Mouse (Mus musculus) liver, postnatal 0 days (tissue): Measurements from ENCODE around the gene Cntn2. TPM values are rescaled to one million over a fixed set of nuclear protein-coding genes. Genes with fewer than 3 reads are reported as not detected.

ENCODE experiments used
- ATAC-seq: fragments of 200-750 bp; cut with Nextera tagmentation; 2 replicates; pipeline ENCODE4 v1.8.0; 2017; ENCODE audit warnings: mild to moderate bottlenecking, moderate library complexity
- DNase-seq: peaks from one replicate; pipeline ENCODE4 v3.0.0-alpha.2; 2016
- H3K27ac ChIP-seq: fragments of 300-500 bp; sonication (generic); 2 replicates; pipeline ENCODE4 v1.5.1; 2014; ENCODE audit warnings: antibody characterized with exemption, moderate library complexity, mild to moderate bottlenecking, low read depth
- H3K27me3 ChIP-seq: fragments of 300-500 bp; sonication (generic); 2 replicates; pipeline ENCODE4 v1.6.1; 2014; ENCODE audit warnings: low read length, control low read depth, mixed read lengths; ENCODE audit not compliant: insufficient read depth
- H3K36me3 ChIP-seq: fragments of 300-500 bp; sonication (generic); replicated peaks from 2 replicates; pipeline ENCODE4 v1.6.1; 2014; ENCODE audit warnings: mild to moderate bottlenecking, control low read depth, low read length, moderate library complexity, mixed read lengths; ENCODE audit not compliant: insufficient read depth
- H3K4me1 ChIP-seq: fragments of 300-500 bp; sonication (generic); 2 replicates; pipeline ENCODE4 v1.6.1; 2014; ENCODE audit warnings: antibody characterized with exemption, mild to moderate bottlenecking, control low read depth; ENCODE audit not compliant: insufficient read depth
- H3K4me2 ChIP-seq: fragments of 300-500 bp; sonication (generic); 2 replicates; pipeline ENCODE4 v1.6.1; 2014; ENCODE audit warnings: low read depth, mild to moderate bottlenecking, low read length, moderate library complexity, mixed read lengths
- H3K4me3 ChIP-seq: fragments of 300-500 bp; sonication (generic); 2 replicates; pipeline ENCODE4 v1.5.1; 2014; ENCODE audit warnings: low read depth, low read length
- H3K9ac ChIP-seq: fragments of 300-500 bp; sonication (generic); replicated peaks from 2 replicates; pipeline ENCODE4 v1.6.1; 2014; ENCODE audit warnings: mild to moderate bottlenecking, moderate library complexity
- H3K9me3 ChIP-seq: fragments of 300-500 bp; sonication (generic); 2 replicates; pipeline ENCODE4 v1.6.1; 2016; ENCODE audit warnings: mild to moderate bottlenecking, control low read depth, low read length, mixed read lengths
- CTCF ChIP-seq: sonication (generic); IDR thresholded peaks from 2 replicates; pipeline ENCODE4 v1.5.1; 2016; ENCODE audit warnings: antibody characterized with exemption, low read depth
- EP300 ChIP-seq: IDR thresholded peaks from 2 replicates; pipeline ENCODE4 v1.6.1; 2016; ENCODE audit warnings: antibody characterized with exemption, low read depth, mild to moderate bottlenecking
- WGBS: fragments of 180-500 bp; shearing (Covaris S2); extraction: QIAGEN DNeasy Blood & Tissue Kit; methylation state at CpG from one replicate; pipeline ENCODE4 v1.1.7; 2014; ENCODE audit not compliant: insufficient replicate concordance; 5-methylcytosine and 5-hydroxymethylcytosine counted together
- polyA plus RNA-seq: library from polyadenylated mRNA; unstranded; fragments of >200 nt; fragmentation: Nextera tagmentation; extraction: Ambion mirVana; gene quantifications from 2 replicates; pipeline ENCODE4 v1.2.1, GENCODE M21; 2015

Cntn2 gene
- polyA plus RNA-seq, 1 experiment from 2014 or later = 0.20 TPM

- TF ChIP-seq CTCF = no peak
- Histone ChIP-seq H3K27me3 (0 out of 2 replicates have a peak, but pooled peaks cover 2% of the 10 kb centered on the region), H3K36me3 (no peaks in the 10 kb centered on the region), H3K4me3 (no peak overlapping the region), H3K4me2 (no peak overlapping the region), H3K9me3 (no peaks in the 10 kb centered on the region), H3K27ac (no peak overlapping the region), H3K4me1 (no peaks in the 10 kb centered on the region), H3K9ac (no peak overlapping the region)
- DNase-seq (no peak), ATAC-seq (no peak)
- WGBS = 71% methylated on average over 8 of the region's 8 CpGs
Observed at GRCm38 (mm10) chr1:132523048-132523447, 20.0 kb downstream of the Cntn2 start.

DNA sequence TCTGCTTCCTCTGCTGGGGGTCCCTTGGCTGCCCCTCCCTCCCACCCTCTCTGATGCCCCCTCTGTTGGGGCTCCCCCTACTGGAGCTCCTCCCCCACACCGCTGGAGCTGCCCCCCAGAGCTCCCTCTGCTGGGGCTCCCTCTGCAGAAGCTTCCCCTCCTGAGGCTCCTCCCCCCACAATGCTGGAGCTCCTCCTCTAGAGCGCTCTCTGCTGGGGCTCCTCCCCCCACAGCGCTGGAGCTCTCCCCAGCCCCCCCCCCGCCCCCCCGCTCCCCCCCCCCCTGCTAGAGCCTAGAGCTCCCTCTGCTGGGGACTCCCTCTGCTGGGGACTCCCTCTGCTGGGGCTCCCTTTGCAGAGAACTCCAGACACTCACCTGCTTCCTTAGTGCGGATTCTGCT lies 22.3 kb downstream of the Cntn2 start:
- Histone ChIP-seq H3K9me3 (no peaks in the 10 kb centered on the region), H3K4me1 (no peaks in the 10 kb centered on the region), H3K27ac (no peak overlapping the region), H3K27me3 (0 out of 2 replicates have a peak, but pooled peaks cover 2% of the 10 kb centered on the region), H3K9ac (no peak overlapping the region), H3K36me3 (no peaks in the 10 kb centered on the region), H3K4me3 (no peak overlapping the region), H3K4me2 (no peak overlapping the region)
- no peak for TF ChIP-seq EP300
- peak; percentile 49; the same call in 1 of the 2 replicates for TF ChIP-seq CTCF
- DNase-seq = peak; percentile 76
- ATAC-seq = peak; percentile 77
- 60% methylated on average over 2 of the region's 6 CpGs for WGBS

- Histone ChIP-seq H3K4me1 (no peaks in the 10 kb centered on the region), H3K27me3 (no peaks in the 10 kb centered on the region), H3K9me3 (no peaks in the 10 kb centered on the region), H3K4me3 (no peak overlapping the region), H3K4me2 (peak overlapping the region; percentile 9; the same call in 1 of the 2 replicates), H3K27ac (peak overlapping the region; percentile 29; the same call in 1 of the 2 replicates), H3K9ac (no peak overlapping the region), H3K36me3 (no peaks in the 10 kb centered on the region)
- 71% methylated on average over 11 of the region's 11 CpGs for WGBS
- ATAC-seq = peak; percentile 71
- DNase-seq = no peak
- TF ChIP-seq EP300 (no peak), CTCF (no peak)
Observed at GRCm38 (mm10) chr1:132519734-132520133, 23.3 kb downstream of the Cntn2 start.

DNA sequence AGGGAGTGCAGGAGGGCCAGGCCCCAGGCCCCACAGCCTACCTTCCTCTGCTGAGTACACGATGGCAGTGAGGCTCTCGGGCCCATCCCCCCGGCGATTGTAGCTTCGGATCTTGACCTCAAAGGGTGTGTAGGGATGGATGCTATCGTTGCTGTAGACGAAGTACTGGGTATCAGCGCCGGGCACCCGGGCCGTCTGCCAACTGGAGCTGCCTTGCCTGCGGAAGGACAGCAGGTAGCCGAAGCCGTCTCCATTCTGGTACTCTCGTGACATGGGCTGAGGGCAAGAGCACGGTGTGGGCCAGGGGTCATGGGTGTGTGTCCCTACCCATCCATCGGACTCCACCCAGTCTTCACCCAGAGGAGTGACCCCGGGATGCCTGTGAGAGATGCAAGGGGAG lies 24.4 kb downstream of the Cntn2 start:
- no peaks in the 10 kb centered on the region for H3K27me3 ChIP-seq
- DNase-seq (no peak), ATAC-seq (no peak)
- WGBS = 71% methylated on average over 18 of the region's 18 CpGs
- no peak overlapping the region for H3K27ac ChIP-seq
- H3K36me3 ChIP-seq = no peaks in the 10 kb centered on the region
- TF ChIP-seq CTCF (no peak), EP300 (no peak)
- no peak overlapping the region for H3K4me3 ChIP-seq
- no peak overlapping the region for H3K9ac ChIP-seq
- no peaks in the 10 kb centered on the region for H3K9me3 ChIP-seq
- H3K4me2 ChIP-seq = no peak overlapping the region
- no peaks in the 10 kb centered on the region for H3K4me1 ChIP-seq

GRCm38 (mm10) chr1:132516776-132517175 lies 26.3 kb downstream of the Cntn2 start:
- Histone ChIP-seq H3K4me3 (no peak overlapping the region), H3K36me3 (no peaks in the 10 kb centered on the region), H3K27ac (no peak overlapping the region), H3K9ac (no peak overlapping the region), H3K4me1 (no peaks in the 10 kb centered on the region), H3K9me3 (no peaks in the 10 kb centered on the region), H3K27me3 (no peaks in the 10 kb centered on the region), H3K4me2 (no peak overlapping the region)
- TF ChIP-seq EP300 (no peak), CTCF (no peak)
- 75% methylated on average over 11 of the region's 11 CpGs for WGBS
- DNase-seq = no peak
- no peak for ATAC-seq

DNA sequence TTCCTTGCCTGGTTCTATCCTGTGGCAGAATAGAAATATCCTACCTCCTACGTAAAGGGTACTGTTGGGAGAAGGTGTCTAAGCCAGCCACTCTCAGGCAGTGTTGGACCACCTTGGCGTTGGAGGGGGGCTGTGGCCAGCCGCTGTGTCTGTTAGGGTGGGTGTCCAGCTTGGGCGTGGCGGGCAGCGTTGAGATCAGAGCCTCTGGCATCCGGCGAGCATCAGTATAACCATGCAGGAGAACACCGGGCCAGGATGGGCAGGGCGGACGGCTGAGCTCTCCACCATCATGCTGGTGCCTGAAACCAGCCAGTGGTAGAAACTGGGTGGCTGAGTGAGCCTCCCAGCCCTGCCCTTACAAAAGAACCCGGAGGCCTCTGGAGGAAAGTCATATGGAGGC lies 27.7 kb downstream of the Cntn2 start:
- ATAC-seq = no peak
- H3K27me3 ChIP-seq = no peaks in the 10 kb centered on the region

GRCm38 (mm10) chr1:132512106-132512505 lies 30.9 kb downstream of the Cntn2 start:
- DNase-seq = no peak
- 77% methylated on average over 8 of the region's 8 CpGs for WGBS
- no peak for ATAC-seq
- H3K4me2 ChIP-seq = no peak overlapping the region
- no peak overlapping the region for H3K9ac ChIP-seq
- H3K9me3 ChIP-seq = no peaks in the 10 kb centered on the region
- no peak overlapping the region for H3K27ac ChIP-seq
- H3K4me3 ChIP-seq = no peak overlapping the region
- H3K4me1 ChIP-seq = no peaks in the 10 kb centered on the region
- peaks cover 11% of the 10 kb centered on the region; the same call in 1 of the 2 replicates for H3K36me3 ChIP-seq
- H3K27me3 ChIP-seq = no peaks in the 10 kb centered on the region
- TF ChIP-seq EP300 (no peak), CTCF (no peak)

More for the DNA sequence above, 27.7 kb downstream of the Cntn2 start:
- no peak overlapping the region for H3K9ac ChIP-seq
- no peak overlapping the region for H3K4me3 ChIP-seq
- H3K9me3 ChIP-seq = no peaks in the 10 kb centered on the region
- 90% methylated on average over 12 of the region's 12 CpGs for WGBS
- no peak overlapping the region for H3K27ac ChIP-seq
- DNase-seq = no peak
- TF ChIP-seq CTCF (no peak), EP300 (no peak)
- H3K4me1 ChIP-seq = no peaks in the 10 kb centered on the region
- H3K4me2 ChIP-seq = no peak overlapping the region
- H3K36me3 ChIP-seq = no peaks in the 10 kb centered on the region
